Mouse (Mus musculus): ENCODE measurements around the gene Med29.
A peak's percentile ranks its signal among the peaks of the same experiment; 100 is the strongest.

Gene Med29

GRCm38 (mm10) chr7:28376011-28376771, 16.3 kb downstream of the Med29 start:
- no peak for DNase-seq (ENCODE audit: low spot score)

GRCm38 (mm10) chr7:28375176-28375921, 17.2 kb downstream of the Med29 start:
- peak; percentile 72 for DNase-seq (ENCODE audit: low spot score)

- DNase-seq (ENCODE audit: low spot score) = no peak
These were observed 17.9 kb downstream of the Med29 start for GRCm38 (mm10) chr7:28374647-28375046.

- no peak for DNase-seq (ENCODE audit: low spot score)
These were observed 18.5 kb downstream of the Med29 start for GRCm38 (mm10) chr7:28373891-28374495.

GRCm38 (mm10) chr7:28373131-28373581, 19.4 kb downstream of the Med29 start:
- no peak for DNase-seq (ENCODE audit: low spot score)

- peak; percentile 99 for DNase-seq (ENCODE audit: low spot score)
These were observed 20.0 kb downstream of the Med29 start, which contains the start of gene Plekhg2 for GRCm38 (mm10) chr7:28372251-28373108. Plekhg2 (minus strand) TSS chr7:28372599.

- DNase-seq (ENCODE audit: low spot score) = peak; percentile 42
These were observed 21.0 kb downstream of the Med29 start for GRCm38 (mm10) chr7:28371514-28371989.

- DNase-seq (ENCODE audit: low spot score) = no peak
These were observed 21.5 kb downstream of the Med29 start for GRCm38 (mm10) chr7:28370977-28371513.

- no peak for DNase-seq (ENCODE audit: low spot score)
These were observed 22.5 kb downstream of the Med29 start for GRCm38 (mm10) chr7:28370051-28370450.

GRCm38 (mm10) chr7:28368276-28368920, 24.1 kb downstream of the Med29 start:
- DNase-seq (ENCODE audit: low spot score) = no peak

- no peak for DNase-seq (ENCODE audit: low spot score)
These were observed 24.7 kb downstream of the Med29 start for GRCm38 (mm10) chr7:28367663-28368275.

GRCm38 (mm10) chr7:28362441-28363060, 30.0 kb downstream of the Med29 start:
- DNase-seq (ENCODE audit: low spot score) = no peak

GRCm38 (mm10) chr7:28361647-28362341, 30.7 kb downstream of the Med29 start:
- DNase-seq (ENCODE audit: low spot score) = no peak

- no peak for DNase-seq (ENCODE audit: low spot score)
These were observed 32.2 kb downstream of the Med29 start for GRCm38 (mm10) chr7:28360291-28360690.

- DNase-seq (ENCODE audit: low spot score) = no peak
These were observed 32.7 kb downstream of the Med29 start for GRCm38 (mm10) chr7:28359854-28360253.

- DNase-seq (ENCODE audit: low spot score) = no peak
These were observed 34.1 kb downstream of the Med29 start for GRCm38 (mm10) chr7:28358431-28358830.

- no peak for DNase-seq (ENCODE audit: low spot score)
These were observed 34.5 kb downstream of the Med29 start for GRCm38 (mm10) chr7:28357984-28358383.

GRCm38 (mm10) chr7:28356981-28357380, 35.5 kb downstream of the Med29 start:
- no peak for DNase-seq (ENCODE audit: low spot score)

- no peak for DNase-seq (ENCODE audit: low spot score)
These were observed 37.3 kb downstream of the Med29 start for GRCm38 (mm10) chr7:28355221-28355620.

Data from ovary, postnatal 10 days (tissue).